Mouse (Mus musculus) ZHBTc4 (cell line): ENCODE data around the gene Kcnk1.

Experiments
- DNase-seq: peaks from one replicate; pipeline ENCODE4 v3.0.0-alpha.2; 2011; ENCODE audit warnings: low read depth, low spot score

Kcnk1 gene

GRCm38 (mm10) chr8:125996031-125996839 is 1.3 kb downstream of the Kcnk1 start:
- no peak for DNase-seq

GRCm38 (mm10) chr8:125996980-125997379 is 2.0 kb downstream of the Kcnk1 start:
- DNase-seq, result no peak

GRCm38 (mm10) chr8:125997550-125997949 is 2.6 kb downstream of the Kcnk1 start:
- no peak for DNase-seq

- DNase-seq, result peak; percentile 50
Observed at GRCm38 (mm10) chr8:125999842-126000395, 4.9 kb downstream of the Kcnk1 start.

- no peak for DNase-seq
Observed at GRCm38 (mm10) chr8:126003546-126003945, 8.6 kb downstream of the Kcnk1 start.

- DNase-seq, result no peak
Observed at GRCm38 (mm10) chr8:126004953-126005352, 10.0 kb downstream of the Kcnk1 start.

GRCm38 (mm10) chr8:126006310-126006990 is 11.5 kb downstream of the Kcnk1 start:
- no peak for DNase-seq

- no peak for DNase-seq
Observed at GRCm38 (mm10) chr8:126007538-126008330, 12.8 kb downstream of the Kcnk1 start.

GRCm38 (mm10) chr8:126008945-126009344 is 14.0 kb downstream of the Kcnk1 start:
- no peak for DNase-seq

- no peak for DNase-seq
Observed at GRCm38 (mm10) chr8:126010900-126011299, 15.9 kb downstream of the Kcnk1 start.

- DNase-seq, result no peak
Observed at GRCm38 (mm10) chr8:126012334-126012733, 17.4 kb downstream of the Kcnk1 start.

- DNase-seq, result no peak
Observed at GRCm38 (mm10) chr8:126013646-126014045, 18.7 kb downstream of the Kcnk1 start.

GRCm38 (mm10) chr8:126021932-126022331 is 27.0 kb downstream of the Kcnk1 start:
- no peak for DNase-seq

GRCm38 (mm10) chr8:126023706-126024305 is 28.8 kb downstream of the Kcnk1 start:
- no peak for DNase-seq

GRCm38 (mm10) chr8:126024891-126025290 is 29.9 kb downstream of the Kcnk1 start:
- no peak for DNase-seq

GRCm38 (mm10) chr8:126026121-126026520 is 31.2 kb downstream of the Kcnk1 start:
- no peak for DNase-seq

- DNase-seq, result no peak
Observed at GRCm38 (mm10) chr8:126026584-126026983, 31.6 kb downstream of the Kcnk1 start.

- DNase-seq, result no peak
Observed at GRCm38 (mm10) chr8:126027486-126027885, 32.5 kb downstream of the Kcnk1 start.

GRCm38 (mm10) chr8:126028941-126029340 is 34.0 kb downstream of the Kcnk1 start:
- peak; percentile 9 for DNase-seq

GRCm38 (mm10) chr8:126032776-126033175 is 37.8 kb downstream of the Kcnk1 start:
- no peak for DNase-seq

- DNase-seq, result no peak
Observed at GRCm38 (mm10) chr8:126035046-126035445, 40.1 kb downstream of the Kcnk1 start.
